Mouse (Mus musculus) stomach, embryonic 14.5 days (tissue): ENCODE results near the gene Bcar3. TPM values are rescaled to one million over a fixed set of nuclear protein-coding genes. Genes with fewer than 3 reads are reported as not detected.
A peak's percentile ranks its signal among the peaks of the same experiment; 100 is the strongest.

ENCODE experiments used
- ATAC-seq: fragments of 200-750 bp; cut with Nextera tagmentation; 2 replicates; pipeline ENCODE4 v1.8.0; 2017; ENCODE audit warnings: low read depth, moderate TSS enrichment; ENCODE audit not compliant: insufficient number of reproducible peaks, insufficient read depth, low FRiP score
- H3K27ac ChIP-seq: fragments of 300-500 bp; sonication (generic); 2 replicates; pipeline ENCODE4 v1.5.1; 2014; ENCODE audit warnings: mild to moderate bottlenecking, low read length, moderate library complexity, mixed read lengths
- H3K27me3 ChIP-seq: fragments of 300-500 bp; sonication (generic); 2 replicates; pipeline ENCODE4 v1.6.1; 2014; ENCODE audit warnings: low read length, control low read depth, mixed read lengths; ENCODE audit not compliant: control insufficient read depth, insufficient read depth
- H3K36me3 ChIP-seq: fragments of 300-500 bp; sonication (generic); 2 replicates; pipeline ENCODE4 v1.6.1; 2014; ENCODE audit warnings: mild to moderate bottlenecking, control low read depth, low read length, moderate library complexity, mixed read lengths; ENCODE audit not compliant: control insufficient read depth, insufficient read depth
- H3K4me1 ChIP-seq: fragments of 300-500 bp; sonication (generic); 2 replicates; pipeline ENCODE4 v1.6.1; 2014; ENCODE audit warnings: low read length, control low read depth, mixed read lengths; ENCODE audit not compliant: control insufficient read depth, insufficient read depth
- H3K4me2 ChIP-seq: fragments of 300-500 bp; sonication (generic); replicated peaks from 2 replicates; pipeline ENCODE4 v1.6.1; 2014; ENCODE audit warnings: low read depth, low read length, control low read depth
- H3K4me3 ChIP-seq: fragments of 300-500 bp; sonication (generic); 2 replicates; pipeline ENCODE4 v1.5.1; 2014; ENCODE audit warnings: low read depth, low read length, control low read depth
- H3K9ac ChIP-seq: fragments of 300-500 bp; sonication (generic); replicated peaks from 2 replicates; pipeline ENCODE4 v1.6.1; 2014; ENCODE audit warnings: low read depth, mild to moderate bottlenecking, control low read depth, low read length, moderate library complexity, mixed read lengths
- H3K9me3 ChIP-seq: fragments of 300-500 bp; sonication (generic); 2 replicates; pipeline ENCODE4 v1.6.1; 2016; ENCODE audit warnings: low read depth, low read length, control low read depth; ENCODE audit not compliant: control insufficient read depth
- WGBS: fragments of 180-500 bp; shearing (Covaris S2); extraction: QIAGEN DNeasy Blood & Tissue Kit; methylation state at CpG from one replicate; pipeline ENCODE4 v1.1.7; 2014; 5-methylcytosine and 5-hydroxymethylcytosine counted together
- polyA plus RNA-seq: library from polyadenylated mRNA; unstranded; fragments of >200 nt; fragmentation: Nextera tagmentation; extraction: Ambion mirVana; gene quantifications from 2 replicates; pipeline ENCODE4 v1.2.1, GENCODE M21; 2014

The Bcar3 gene
- polyA plus RNA-seq, 1 experiment from 2014 or later: 11.3 TPM

GRCm38 (mm10) chr3:122461932-122462871 is 168.3 kb downstream of the Bcar3 start:
- Histone ChIP-seq H3K27ac (peak overlapping the region; percentile 49), H3K9me3 (no peaks in the 10 kb centered on the region), H3K9ac (no peak overlapping the region), H3K36me3 (no peaks in the 10 kb centered on the region), H3K4me1 (peaks cover 16% of the 10 kb centered on the region), H3K4me2 (no peak overlapping the region), H3K4me3 (no peak overlapping the region), H3K27me3 (no peaks in the 10 kb centered on the region)
- ATAC-seq: no peak
- 50% methylated on average over 18 of the region's 18 CpGs for WGBS

- H3K4me3 ChIP-seq: no peak overlapping the region
- H3K9me3 ChIP-seq: no peaks in the 10 kb centered on the region
- no peak for ATAC-seq
- H3K4me2 ChIP-seq: no peak overlapping the region
- no peaks in the 10 kb centered on the region for H3K27me3 ChIP-seq
- H3K4me1 ChIP-seq: peaks cover 16% of the 10 kb centered on the region
- no peak overlapping the region for H3K27ac ChIP-seq
- no peaks in the 10 kb centered on the region for H3K36me3 ChIP-seq
- H3K9ac ChIP-seq: no peak overlapping the region
- 85% methylated on average over 9 of the region's 9 CpGs for WGBS
Observed at GRCm38 (mm10) chr3:122463166-122463565, 169.2 kb downstream of the Bcar3 start.

GRCm38 (mm10) chr3:122466100-122466730 is 172.3 kb downstream of the Bcar3 start:
- Histone ChIP-seq H3K9ac (no peak overlapping the region), H3K27me3 (no peaks in the 10 kb centered on the region), H3K9me3 (no peaks in the 10 kb centered on the region), H3K36me3 (no peaks in the 10 kb centered on the region), H3K4me3 (no peak overlapping the region), H3K27ac (no peak overlapping the region), H3K4me1 (peaks cover 16% of the 10 kb centered on the region), H3K4me2 (no peak overlapping the region)
- 40% methylated on average over 9 of the region's 9 CpGs for WGBS
- ATAC-seq: peak; percentile 34; the same call in 1 of the 2 replicates

DNA sequence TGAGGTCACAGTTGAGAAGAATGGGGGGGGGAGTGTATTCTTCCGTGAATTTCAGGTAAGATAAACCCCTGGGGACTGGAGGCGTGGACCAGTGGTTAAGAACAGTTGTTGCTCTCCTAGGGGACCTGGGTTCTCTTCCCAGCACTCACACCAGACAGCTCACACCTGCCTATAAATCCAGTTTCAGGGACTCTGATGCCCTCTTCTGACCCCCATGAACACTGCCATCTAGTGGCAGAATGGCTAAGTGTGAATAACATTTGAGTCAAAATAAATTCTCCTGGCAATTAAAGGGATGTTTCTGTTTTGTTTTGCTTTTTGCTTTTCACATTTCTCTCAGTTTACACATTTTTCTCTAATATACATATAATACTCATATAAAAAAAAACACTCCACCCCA is 174.0 kb downstream of the Bcar3 start:
- Histone ChIP-seq H3K27ac (no peak overlapping the region), H3K4me3 (no peak overlapping the region), H3K9ac (no peak overlapping the region), H3K27me3 (no peaks in the 10 kb centered on the region), H3K36me3 (no peaks in the 10 kb centered on the region), H3K9me3 (no peaks in the 10 kb centered on the region), H3K4me2 (no peak overlapping the region), H3K4me1 (0 out of 2 replicates have a peak, but pooled peaks cover 5% of the 10 kb centered on the region)
- no peak for ATAC-seq
- 55% methylated on average over 2 of the region's 2 CpGs for WGBS

DNA sequence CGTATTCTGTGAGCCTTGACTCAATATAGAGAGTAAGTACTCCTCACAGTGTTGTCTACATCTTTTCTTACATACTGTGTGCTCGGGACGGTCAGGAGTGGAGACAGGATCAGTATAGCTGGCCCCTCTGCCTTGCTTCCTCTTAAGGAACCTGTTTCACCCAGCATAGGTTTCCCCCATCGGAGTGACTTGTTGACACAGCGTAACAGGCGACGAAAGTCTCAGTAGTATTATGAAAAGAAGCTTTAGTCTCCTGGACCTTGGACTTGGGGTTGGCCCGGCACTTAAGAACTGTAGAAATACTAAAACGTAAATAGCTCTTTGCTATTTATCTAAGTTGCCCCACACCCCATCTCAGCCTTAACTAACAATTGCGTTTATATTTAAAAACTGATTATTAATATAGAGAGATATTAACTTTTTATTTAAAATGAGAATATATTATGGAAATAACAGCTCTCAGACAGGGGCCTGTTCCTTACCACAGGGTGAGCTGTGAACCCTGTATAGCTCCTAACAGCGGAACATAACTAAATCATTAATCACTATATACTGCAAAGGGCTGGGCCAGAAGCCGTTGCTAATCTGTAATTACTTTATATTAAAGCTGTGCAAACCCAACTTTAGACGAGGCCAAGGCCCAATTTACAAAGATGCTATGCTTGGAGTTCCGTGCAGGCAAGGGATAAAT is 176.5 kb downstream of the Bcar3 start:
- Histone ChIP-seq H3K4me1 (peaks cover 21% of the 10 kb centered on the region; the same call in 1 of the 2 replicates), H3K9me3 (no peaks in the 10 kb centered on the region), H3K27ac (peak overlapping the region; percentile 63; the same call in 1 of the 2 replicates), H3K4me2 (no peak overlapping the region), H3K36me3 (no peaks in the 10 kb centered on the region), H3K4me3 (no peak overlapping the region), H3K27me3 (no peaks in the 10 kb centered on the region), H3K9ac (no peak overlapping the region)
- WGBS: 67% methylated on average over 14 of the region's 14 CpGs
- ATAC-seq: 0 out of 2 replicates have a peak, but pooled peaks have one; percentile 53

- H3K27ac ChIP-seq: peak overlapping the region; percentile 63; the same call in 1 of the 2 replicates
Observed at GRCm38 (mm10) chr3:122471017-122471721, 177.2 kb downstream of the Bcar3 start.

GRCm38 (mm10) chr3:122472412-122472811 is 178.5 kb downstream of the Bcar3 start:
- no peak overlapping the region for H3K9ac ChIP-seq
- WGBS: 85% methylated on average over 11 of the region's 11 CpGs
- H3K4me3 ChIP-seq: no peak overlapping the region
- no peaks in the 10 kb centered on the region for H3K36me3 ChIP-seq
- no peaks in the 10 kb centered on the region for H3K27me3 ChIP-seq
- no peak for ATAC-seq
- H3K4me2 ChIP-seq: no peak overlapping the region
- no peaks in the 10 kb centered on the region for H3K9me3 ChIP-seq
- H3K4me1 ChIP-seq: peaks cover 32% of the 10 kb centered on the region; the same call in 1 of the 2 replicates
- no peak overlapping the region for H3K27ac ChIP-seq

More at GRCm38 (mm10) chr3:122471017-122471721, 177.2 kb downstream of the Bcar3 start:
- Histone ChIP-seq H3K4me2 (no peak overlapping the region), H3K4me1 (peaks cover 27% of the 10 kb centered on the region; the same call in 1 of the 2 replicates), H3K36me3 (no peaks in the 10 kb centered on the region), H3K4me3 (no peak overlapping the region), H3K27me3 (no peaks in the 10 kb centered on the region), H3K9me3 (no peaks in the 10 kb centered on the region), H3K9ac (0 out of 2 replicates have a peak overlapping the region, but pooled peaks have one; percentile 14)
- no peak; the same call in 1 of the 2 replicates for ATAC-seq
- 62% methylated on average over 12 of the region's 12 CpGs for WGBS
